Comparison of ENCODE assay signal across 12 mouse cellular contexts in the genomic region with DNA sequence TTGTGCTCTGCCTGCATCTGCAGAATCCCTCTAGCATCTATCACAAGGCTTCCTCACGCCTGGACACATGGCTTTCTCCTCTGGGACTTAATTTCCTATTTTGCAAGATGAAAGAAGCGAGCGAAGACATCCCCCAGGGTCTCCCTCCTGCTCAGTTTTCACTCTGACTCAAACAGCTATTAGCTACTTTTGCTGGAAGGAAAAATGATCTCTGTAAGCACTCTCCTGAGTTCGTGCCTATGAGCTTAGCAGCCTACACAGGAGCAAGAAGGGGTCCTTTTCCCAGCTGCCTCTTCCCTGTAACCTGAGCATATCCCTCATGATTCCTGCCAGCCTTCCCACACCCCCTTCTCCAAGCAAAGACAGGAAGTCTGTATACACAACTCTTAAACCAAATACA.
DNase-seq lines count a peak whose midpoint lies in the region; ATAC-seq and TF ChIP-seq lines count a peak whose summit lies in the region.
"Had no signal": no experiment of that assay in that cellular context is flagged by ENCODE, and none has a peak within 500 bp of the region (broad histone marks: within the 10 kb centered on the region; RNA-seq: fewer than 3 reads in every experiment).

No protein-coding gene starts in this region.

- TF ChIP-seq CTCF in forebrain, postnatal 0 days (IDR thresholded peaks at IDR 0.05; ENCODE audit: low read depth) = no peak
- TF ChIP-seq CTCF in midbrain, postnatal 0 days (IDR thresholded peaks at IDR 0.05) = no peak
- no peak for TF ChIP-seq CTCF in layer of hippocampus, adult 2 months (conservative IDR thresholded peaks at IDR 0.05)
- TF ChIP-seq CTCF in gastrocnemius, adult 2 months (IDR thresholded peaks at IDR 0.05) = no peak

- no peak overlapping the region for H3K4me2 ChIP-seq in forebrain, embryonic 11.5 days (ENCODE audit: low read depth, low read length, severe bottlenecking)
- H3K4me2 ChIP-seq in forebrain, postnatal 0 days (ENCODE audit: low read depth) = no peak overlapping the region
- no peak overlapping the region for H3K4me2 ChIP-seq in embryonic facial prominence, embryonic 13.5 days
- no peak overlapping the region for H3K4me2 ChIP-seq in hindbrain, embryonic 15.5 days
- no peak overlapping the region for H3K4me2 ChIP-seq in midbrain, postnatal 0 days (ENCODE audit: low read depth, low read length, poor library complexity, severe bottlenecking)

- H3K9me3 ChIP-seq in forebrain, embryonic 11.5 days (ENCODE audit: control insufficient read depth, low read length) = no peaks in the 10 kb centered on the region
- H3K9me3 ChIP-seq in forebrain, postnatal 0 days (ENCODE audit: low read length) = no peaks in the 10 kb centered on the region
- H3K9me3 ChIP-seq in embryonic facial prominence, embryonic 13.5 days = 0 out of 2 replicates have a peak, but pooled peaks cover 4% of the 10 kb centered on the region
- H3K9me3 ChIP-seq in hindbrain, embryonic 15.5 days = no peaks in the 10 kb centered on the region
- H3K9me3 ChIP-seq in midbrain, postnatal 0 days (ENCODE audit: low read length) = no peaks in the 10 kb centered on the region

- H3K4me1 ChIP-seq in forebrain, embryonic 11.5 days (replicated peaks; ENCODE audit: control insufficient read depth, insufficient read depth, low read length) = no peaks in the 10 kb centered on the region
- no peaks in the 10 kb centered on the region for H3K4me1 ChIP-seq in forebrain, postnatal 0 days (ENCODE audit: insufficient read depth)
- H3K4me1 ChIP-seq in embryonic facial prominence, embryonic 13.5 days = peaks cover 14% of the 10 kb centered on the region
- peaks cover 28% of the 10 kb centered on the region for H3K4me1 ChIP-seq in hindbrain, embryonic 15.5 days (replicated peaks)
- H3K4me1 ChIP-seq in midbrain, postnatal 0 days (ENCODE audit: insufficient read depth, low read length) = peaks cover 6% of the 10 kb centered on the region

- no peak for ATAC-seq in forebrain, embryonic 11.5 days (replicated peaks; ENCODE audit: low FRiP score)
- ATAC-seq in forebrain, postnatal 0 days = no peak
- no peak for ATAC-seq in embryonic facial prominence, embryonic 13.5 days (ENCODE audit: insufficient number of reproducible peaks, insufficient read depth, low FRiP score, low TSS enrichment, low read depth)
- ATAC-seq in hindbrain, embryonic 15.5 days (ENCODE audit: low FRiP score, low read depth) = no peak
- ATAC-seq in midbrain, postnatal 0 days (ENCODE audit: low FRiP score) = no peak

- no peak for DNase-seq in forebrain, embryonic 11.5 days (ENCODE audit: low spot score)
- DNase-seq in forebrain, postnatal 0 days = no peak
- peak; percentile 54 for DNase-seq in midbrain, postnatal 0 days (ENCODE audit: low spot score)
- no peak for DNase-seq in layer of hippocampus, adult 2 months (ENCODE audit: low spot score in 2 of 2)
- no peak for DNase-seq in adrenal gland, adult 8-10 months
- DNase-seq in gastrocnemius, adult 2 months = no peak
- DNase-seq: heart, adult 11 months; heart, postnatal 4 days; lung, adult 2 months; thymus, adult 18-20 months had no signal

- intact Hi-C loops in gastrocnemius, adult 2 months (cut with DNase I) = no loop called here

- H3K4me3 ChIP-seq in forebrain, embryonic 11.5 days (ENCODE audit: low read depth, low read length) = no peak overlapping the region
- H3K4me3 ChIP-seq in forebrain, postnatal 0 days (ENCODE audit: low read depth, low read length) = no peak overlapping the region
- H3K4me3 ChIP-seq in embryonic facial prominence, embryonic 13.5 days = no peak overlapping the region
- no peak overlapping the region for H3K4me3 ChIP-seq in hindbrain, embryonic 15.5 days
- H3K4me3 ChIP-seq in midbrain, postnatal 0 days (ENCODE audit: low read depth, low read length) = no peak overlapping the region
- H3K4me3 ChIP-seq in layer of hippocampus, adult 2 months = no peak overlapping the region
- no peak overlapping the region for H3K4me3 ChIP-seq in gastrocnemius, adult 2 months

- WGBS in forebrain, embryonic 11.5 days = 70% methylated on average over 4 of the region's 4 CpGs
- 66% methylated on average over 4 of the region's 4 CpGs for WGBS in forebrain, postnatal 0 days
- WGBS in embryonic facial prominence, embryonic 13.5 days = 7% methylated on average over 4 of the region's 4 CpGs
- 28% methylated on average over 4 of the region's 4 CpGs for WGBS in hindbrain, embryonic 15.5 days
- WGBS in midbrain, postnatal 0 days = 22% methylated on average over 4 of the region's 4 CpGs

- no peak overlapping the region for H3K9ac ChIP-seq in forebrain, embryonic 11.5 days (ENCODE audit: low read length)
- H3K9ac ChIP-seq in forebrain, postnatal 0 days = no peak overlapping the region
- no peak overlapping the region for H3K9ac ChIP-seq in embryonic facial prominence, embryonic 13.5 days
- no peak overlapping the region for H3K9ac ChIP-seq in hindbrain, embryonic 15.5 days
- no peak overlapping the region for H3K9ac ChIP-seq in midbrain, postnatal 0 days (replicated peaks; ENCODE audit: low read length, poor library complexity, severe bottlenecking)

- 0 out of 2 replicates have a peak overlapping the region, but pooled peaks have one; percentile 42 for H3K27ac ChIP-seq in forebrain, embryonic 11.5 days (ENCODE audit: low read depth, low read length)
- H3K27ac ChIP-seq in forebrain, postnatal 0 days (ENCODE audit: low read depth, low read length) = no peak overlapping the region
- H3K27ac ChIP-seq in embryonic facial prominence, embryonic 13.5 days = peak overlapping the region; percentile 35; the same call in 1 of the 2 replicates
- H3K27ac ChIP-seq in hindbrain, embryonic 15.5 days (replicated peaks) = peak overlapping the region; percentile 66
- 0 out of 2 replicates have a peak overlapping the region, but pooled peaks have one; percentile 59 for H3K27ac ChIP-seq in midbrain, postnatal 0 days (ENCODE audit: low read depth, low read length)
- H3K27ac ChIP-seq in layer of hippocampus, adult 2 months = no peak overlapping the region
- no peak overlapping the region for H3K27ac ChIP-seq in gastrocnemius, adult 2 months

- H3K27me3 ChIP-seq in forebrain, embryonic 11.5 days (ENCODE audit: control insufficient read depth, insufficient read depth, low read length) = no peaks in the 10 kb centered on the region
- no peaks in the 10 kb centered on the region for H3K27me3 ChIP-seq in forebrain, postnatal 0 days (ENCODE audit: insufficient read depth, low read length)
- H3K27me3 ChIP-seq in embryonic facial prominence, embryonic 13.5 days = no peaks in the 10 kb centered on the region
- no peaks in the 10 kb centered on the region for H3K27me3 ChIP-seq in hindbrain, embryonic 15.5 days
- H3K27me3 ChIP-seq in midbrain, postnatal 0 days (ENCODE audit: insufficient read depth, low read length) = no peaks in the 10 kb centered on the region

- H3K36me3 ChIP-seq in forebrain, embryonic 11.5 days (ENCODE audit: control insufficient read depth, insufficient read depth, low read length) = no peaks in the 10 kb centered on the region
- no peaks in the 10 kb centered on the region for H3K36me3 ChIP-seq in forebrain, postnatal 0 days (ENCODE audit: insufficient read depth)
- no peaks in the 10 kb centered on the region for H3K36me3 ChIP-seq in embryonic facial prominence, embryonic 13.5 days
- peaks cover 4% of the 10 kb centered on the region for H3K36me3 ChIP-seq in hindbrain, embryonic 15.5 days
- 0 out of 2 replicates have a peak, but pooled peaks cover 3% of the 10 kb centered on the region for H3K36me3 ChIP-seq in midbrain, postnatal 0 days (ENCODE audit: insufficient read depth, low read length)

Comparison
In these comparisons a context has a peak if more than half of its experiments do, and no peak if none do; other contexts are left out.
1. H3K27ac ChIP-seq: peak in forebrain, embryonic 11.5 days (single experiment), embryonic facial prominence, embryonic 13.5 days (single experiment), hindbrain, embryonic 15.5 days (single experiment) and midbrain, postnatal 0 days (single experiment); none in forebrain, postnatal 0 days (single experiment), layer of hippocampus, adult 2 months (single experiment) and gastrocnemius, adult 2 months (single experiment).